Mouse (Mus musculus) lung, postnatal 10 days (tissue): ENCODE measurements around the gene 4933424G06Rik.

ENCODE experiments used
- DNase-seq: peaks from one replicate; pipeline ENCODE4 v3.0.0; 2021

4933424G06Rik gene

GRCm38 (mm10) chr1:36772198-36772934 is 62.4 kb downstream of the 4933424G06Rik start:
- DNase-seq = no peak

DNA sequence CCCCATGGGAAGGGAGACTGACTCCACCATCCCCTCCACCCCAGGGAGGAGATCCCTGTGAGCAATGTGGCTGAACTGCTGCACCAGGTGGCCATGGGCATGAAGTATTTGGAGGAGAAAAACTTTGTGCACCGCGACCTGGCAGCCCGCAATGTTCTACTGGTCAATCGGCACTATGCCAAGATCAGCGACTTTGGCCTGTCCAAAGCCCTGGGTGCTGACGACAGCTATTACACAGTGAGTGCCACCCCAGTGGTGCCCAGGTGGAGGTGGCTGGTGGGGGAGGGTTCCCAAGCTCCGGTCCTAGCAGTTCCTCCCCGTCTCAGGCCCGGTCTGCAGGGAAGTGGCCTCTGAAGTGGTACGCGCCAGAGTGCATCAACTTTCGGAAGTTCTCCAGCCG is 70.8 kb downstream of the 4933424G06Rik start:
- no peak for DNase-seq

DNA sequence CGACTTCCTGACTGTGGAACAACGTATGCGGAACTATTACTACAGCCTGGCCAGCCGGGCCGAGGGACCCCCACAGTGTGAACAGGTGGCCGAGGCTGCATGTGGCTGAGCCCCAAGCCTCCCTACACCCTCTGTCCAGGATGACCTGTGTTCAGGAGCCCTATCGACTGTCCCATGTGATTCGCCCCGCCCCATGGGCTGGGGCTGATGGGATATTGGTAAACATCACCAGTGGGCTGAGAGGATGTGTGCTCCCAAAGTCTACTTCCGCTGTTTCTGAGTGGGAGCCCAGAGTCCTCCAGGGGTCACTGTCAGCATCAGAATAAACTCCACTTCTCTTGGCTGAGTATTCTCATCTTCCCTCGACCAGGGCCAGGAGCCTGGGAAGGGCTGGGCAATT is 72.5 kb downstream of the 4933424G06Rik start:
- peak; percentile 49 for DNase-seq

DNA sequence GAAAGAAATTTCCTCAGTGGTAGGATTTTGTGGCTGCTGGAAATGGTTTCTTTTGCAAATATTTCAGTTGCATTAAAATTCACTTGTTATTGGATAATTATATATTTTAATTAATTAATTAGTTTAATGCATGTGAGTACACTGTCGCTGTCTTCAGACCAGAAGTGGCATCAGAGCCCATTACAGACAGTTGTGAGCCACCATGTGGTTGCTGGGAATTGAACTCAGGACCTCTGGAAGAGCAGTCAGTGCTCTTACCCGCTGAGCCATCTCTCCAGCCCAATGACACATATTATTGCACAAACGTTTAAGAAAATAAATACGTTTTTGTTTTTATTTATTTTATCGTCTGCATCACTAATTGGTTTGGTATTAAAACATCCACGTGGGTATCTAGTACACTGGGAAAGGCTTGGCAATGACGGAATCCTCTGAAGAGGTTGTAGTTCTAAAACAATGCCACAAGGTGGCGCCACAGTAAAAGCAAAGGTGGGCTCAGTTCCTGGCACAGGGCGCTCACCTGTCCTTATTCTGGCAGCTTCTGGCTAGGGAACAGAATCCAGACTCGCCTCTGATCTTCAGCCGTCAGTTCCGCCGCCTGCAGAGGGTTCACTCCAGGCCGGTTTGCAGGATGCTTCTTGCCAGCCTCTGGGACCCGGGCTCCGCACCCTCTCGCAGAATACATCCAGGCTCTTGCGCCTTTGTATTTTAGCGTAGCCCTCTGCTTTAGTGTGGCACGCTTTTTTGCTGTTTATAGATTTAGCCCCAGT is 74.6 kb downstream of the 4933424G06Rik start:
- DNase-seq = peak; percentile 84

GRCm38 (mm10) chr1:36785238-36785641 is 75.3 kb downstream of the 4933424G06Rik start:
- DNase-seq = peak; percentile 36

DNA sequence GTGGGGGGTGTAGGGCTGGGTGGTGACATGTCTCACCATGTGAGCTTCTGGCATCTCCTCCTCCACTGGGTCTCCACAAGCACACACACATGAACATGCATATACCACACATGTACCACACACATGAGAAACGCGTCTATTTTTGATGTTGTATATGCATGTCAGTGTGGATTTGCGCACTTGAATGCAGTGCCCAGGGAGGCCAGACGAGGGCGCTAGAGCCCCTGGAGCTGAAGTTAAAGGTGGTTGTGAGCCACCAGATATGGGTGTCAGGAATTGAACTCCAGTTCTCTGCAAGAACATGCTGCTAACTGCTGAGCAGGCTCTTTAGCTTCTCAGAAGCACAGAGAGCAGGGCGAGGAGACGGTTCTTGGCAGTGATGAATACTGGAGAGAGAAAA is 76.4 kb downstream of the 4933424G06Rik start:
- DNase-seq = no peak

DNA sequence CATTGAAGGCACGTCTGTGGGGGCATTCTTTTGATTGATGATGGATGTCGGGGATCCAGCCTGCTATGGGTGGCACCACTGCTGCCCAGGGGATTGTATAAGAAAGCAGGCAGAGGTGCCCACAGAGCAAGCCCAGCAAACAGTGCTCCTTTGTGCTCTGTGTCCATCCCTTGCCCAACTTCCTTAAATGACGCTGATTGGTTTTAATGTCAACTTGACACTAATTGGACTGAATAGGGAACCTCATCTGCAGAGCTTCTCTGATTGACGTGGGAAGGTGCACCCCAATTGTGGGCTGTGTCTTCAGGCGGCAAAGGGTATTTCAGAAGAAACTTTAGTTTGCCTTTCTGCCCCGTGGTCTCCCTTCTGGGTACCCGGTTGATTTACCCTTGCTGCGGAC is 79.5 kb downstream of the 4933424G06Rik start:
- no peak for DNase-seq

- peak; percentile 40 for DNase-seq
Measured at GRCm38 (mm10) chr1:36796711-36797110, 86.8 kb downstream of the 4933424G06Rik start.

DNA sequence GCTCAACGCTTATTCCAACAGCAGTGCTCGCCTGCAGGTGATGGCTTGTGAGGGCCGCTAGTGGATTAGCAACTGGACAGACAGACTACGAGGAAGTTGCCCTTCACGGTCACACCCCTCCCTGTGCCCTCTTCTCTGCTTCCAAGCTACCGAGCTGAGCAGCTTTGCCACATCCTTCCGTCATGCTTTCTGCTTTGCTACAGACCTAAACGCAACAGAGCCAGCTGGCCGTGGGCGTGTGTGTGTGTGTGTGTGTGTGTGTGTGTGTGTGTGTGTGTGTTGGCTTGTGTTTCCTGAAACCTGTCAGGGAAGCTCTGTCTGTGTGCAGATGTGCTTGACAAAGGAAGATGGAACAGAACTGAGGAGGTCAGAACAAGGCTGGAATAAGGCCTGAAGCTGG is 87.5 kb downstream of the 4933424G06Rik start:
- DNase-seq = no peak

DNA sequence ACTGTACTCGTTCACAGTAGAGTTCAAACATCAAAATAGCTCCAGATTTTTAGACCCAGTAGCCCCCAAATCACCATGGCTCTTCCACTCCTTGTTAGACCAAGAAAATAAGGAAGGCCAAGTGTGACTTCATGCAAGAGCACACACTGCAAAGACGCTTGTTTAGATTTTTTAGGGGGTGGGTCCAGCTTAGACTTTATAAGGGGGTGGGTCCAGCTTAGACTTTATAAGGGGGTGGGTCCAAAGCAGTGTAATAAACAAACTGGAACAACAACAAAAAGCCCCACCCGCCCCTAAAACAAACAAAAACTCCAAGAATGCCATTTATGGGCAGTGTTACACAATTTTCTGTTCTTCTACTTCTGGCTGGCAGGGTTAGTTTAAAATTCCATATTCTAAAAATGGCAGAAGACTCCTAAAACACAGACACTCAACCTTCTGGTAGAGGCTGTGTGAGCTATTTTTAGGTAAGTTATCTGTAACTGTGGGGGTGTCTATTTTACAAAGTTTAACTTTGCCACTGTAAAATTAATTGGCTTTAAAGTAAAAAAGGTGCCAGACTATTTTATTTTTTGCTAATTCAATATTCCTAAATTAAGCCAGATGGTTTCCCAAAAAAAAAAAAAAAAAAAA is 90.5 kb downstream of the 4933424G06Rik start:
- DNase-seq = no peak

DNA sequence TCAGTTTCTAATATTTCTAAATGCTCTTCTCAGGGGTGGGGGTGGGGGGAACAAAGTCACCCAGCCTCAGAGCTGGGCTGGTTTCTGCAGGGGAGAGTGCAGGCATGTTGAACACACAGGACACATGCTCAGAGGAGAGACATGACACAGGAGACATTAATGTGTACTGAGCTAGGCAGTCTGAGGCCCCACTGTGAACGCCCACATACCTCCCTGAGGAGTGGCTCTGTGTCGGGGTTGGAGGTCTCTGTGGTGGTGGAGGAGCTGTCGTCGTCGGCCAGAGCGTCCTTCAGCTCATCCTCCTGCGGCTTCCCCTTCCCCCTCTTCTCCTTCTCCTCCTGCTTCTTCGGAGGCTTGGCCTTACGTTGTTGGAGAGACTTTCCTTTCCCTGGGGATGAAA is 94.3 kb downstream of the 4933424G06Rik start:
- no peak for DNase-seq

GRCm38 (mm10) chr1:36804833-36805232 is 94.9 kb downstream of the 4933424G06Rik start:
- no peak for DNase-seq

- DNase-seq = no peak
Measured at GRCm38 (mm10) chr1:36806181-36806905, 96.4 kb downstream of the 4933424G06Rik start.

DNA sequence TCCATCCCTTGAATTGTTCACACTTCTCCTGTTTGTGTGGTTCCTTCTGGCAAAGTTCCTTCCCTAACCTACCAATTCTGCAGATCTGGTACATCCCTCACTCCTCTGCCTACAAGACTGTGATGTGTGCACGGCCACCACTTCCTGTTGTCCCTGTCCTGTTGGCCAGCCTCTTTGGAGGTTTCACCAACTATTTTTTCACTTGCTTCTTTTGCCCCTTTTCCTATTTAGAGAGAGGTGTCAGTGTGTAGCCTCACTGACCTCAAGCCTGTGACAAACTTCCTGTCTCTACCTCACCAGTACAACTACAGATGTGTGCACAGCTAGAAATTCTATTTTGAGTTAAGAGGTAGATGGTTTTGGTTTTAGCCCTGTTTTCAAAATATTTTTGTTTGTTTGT is 97.1 kb downstream of the 4933424G06Rik start:
- DNase-seq = no peak
